Mouse (Mus musculus): ENCODE data around the gene Ptges. TPM values are rescaled to one million over a fixed set of nuclear protein-coding genes. Genes with fewer than 3 reads are reported as not detected.

Ptges gene
- total RNA-seq, 2 experiments from 2014 or later = 22.4 to 34.9 TPM

- DNase-seq = no peak
Measured at GRCm38 (mm10) chr2:30848184-30848583, 81.5 kb downstream of the Ptges start.

GRCm38 (mm10) chr2:30846723-30847122 is 82.9 kb downstream of the Ptges start:
- DNase-seq = no peak

- DNase-seq = no peak
Measured at GRCm38 (mm10) chr2:30846236-30846635, 83.4 kb downstream of the Ptges start.

GRCm38 (mm10) chr2:30845152-30846070 is 84.3 kb downstream of the Ptges start:
- DNase-seq = peak; percentile 31 to 46

GRCm38 (mm10) chr2:30842615-30843014 is 87.0 kb downstream of the Ptges start:
- no peak for DNase-seq

Other genes with a start within 250 kb of the Ptges start
- gene 1700001O22Rik, start 126.2 kb downstream of the Ptges start, total RNA-seq (2021) = 1 to 10 TPM in 1 of 2 experiments, under 1 TPM in 1; 0.99 to 2.8 TPM
- gene Ntmt1, start 122.0 kb downstream of the Ptges start, total RNA-seq (2021) = 10 to 100 TPM; 49.6 to 52.2 TPM
- 10 to 100 TPM; 23.9 to 27.0 TPM for gene Asb6, start 99.5 kb downstream of the Ptges start, total RNA-seq (2021)
- 1 to 10 TPM in 1 of 2 experiments, under 1 TPM in 1; 0.46 to 2.2 TPM for gene Prrx2, start 94.9 kb downstream of the Ptges start, total RNA-seq (2021)
- gene Tor1b, start 23.1 kb upstream of the Ptges start, total RNA-seq (2021) = 10 to 100 TPM; 53.0 to 53.3 TPM
- gene Tor1a, start 38.1 kb upstream of the Ptges start, total RNA-seq (2021) = 10 to 100 TPM; 32.5 to 41.6 TPM
- 10 to 100 TPM; 38.9 to 42.8 TPM for gene BC005624, start 52.3 kb upstream of the Ptges start, total RNA-seq (2021)
- 10 to 100 TPM; 23.3 to 30.9 TPM for gene Usp20, start 52.4 kb upstream of the Ptges start, total RNA-seq (2021)
- 10 to 100 TPM; 50.6 to 51.7 TPM for gene Fnbp1, start 212.1 kb upstream of the Ptges start, total RNA-seq (2021)
- gene Gpr107, start 222.5 kb upstream of the Ptges start, total RNA-seq (2021) = 10 to 100 TPM; 58.5 to 63.4 TPM

Data from adrenal gland, postnatal 36 days (tissue).